Mouse (Mus musculus) olfactory bulb, adult 2 months (tissue): ENCODE results near the gene Hoxd12. TPM values are rescaled to one million over a fixed set of nuclear protein-coding genes. Genes with fewer than 3 reads are reported as not detected.
A peak's percentile ranks its signal among the peaks of the same experiment; 100 is the strongest.

Experiments
- H3K27ac ChIP-seq: fragments of 200-500 bp; 2 replicates; pipeline ENCODE4 v1.5.1; 2012; ENCODE audit warnings: low read depth, low read length; ENCODE audit not compliant: insufficient read depth
- H3K4me1 ChIP-seq: fragments of 200-500 bp; 2 replicates; pipeline ENCODE4 v1.6.1; 2012; ENCODE audit warnings: low read length; ENCODE audit not compliant: control insufficient read depth, insufficient read depth
- H3K4me3 ChIP-seq: fragments of 200-500 bp; 2 replicates; pipeline ENCODE4 v1.5.1; 2012; ENCODE audit warnings: mild to moderate bottlenecking, low read depth, low read length, moderate library complexity; ENCODE audit not compliant: insufficient read depth
- CTCF ChIP-seq: fragments of 200-500 bp; IDR thresholded peaks from 2 replicates; pipeline ENCODE4 v1.5.1; 2012; ENCODE audit warnings: low read depth, mild to moderate bottlenecking, low read length, moderate library complexity; ENCODE audit not compliant: insufficient read depth
- POLR2A ChIP-seq: fragments of 200-500 bp; IDR thresholded peaks from 2 replicates; pipeline ENCODE4 v1.6.1; 2012; ENCODE audit warnings: mild to moderate bottlenecking, low read depth, low read length, moderate library complexity; ENCODE audit not compliant: insufficient read depth
- WGBS: fragments of 180-500 bp; shearing (Covaris S2); methylation state at CpG from one replicate; pipeline ENCODE4 v1.1.7; 2018; 5-methylcytosine and 5-hydroxymethylcytosine counted together
- polyA plus RNA-seq: library from polyadenylated mRNA; stranded (reverse); fragments of >200 nt; gene quantifications from 2 replicates; pipeline ENCODE4 v1.2.4, GENCODE M21; 2012; ENCODE audit warnings: low replicate concordance; ENCODE audit not compliant: missing spikeins, insufficient read depth, insufficient read length

Gene Hoxd12
- polyA plus RNA-seq, 1 experiment, result not detected

GRCm38 (mm10) chr2:74660421-74661375, 14.1 kb upstream of the Hoxd12 start:
- WGBS, result 3% methylated on average over 30 of the region's 30 CpGs
- 0 out of 2 replicates have a peak, but pooled peaks cover 3% of the 10 kb centered on the region for H3K4me1 ChIP-seq
- TF ChIP-seq POLR2A, result no peak
- TF ChIP-seq CTCF, result no peak
- no peak overlapping the region for H3K4me3 ChIP-seq
- no peak overlapping the region for H3K27ac ChIP-seq

GRCm38 (mm10) chr2:74661685-74662084, 13.1 kb upstream of the Hoxd12 start:
- WGBS, result 1% methylated on average over 14 of the region's 14 CpGs
- TF ChIP-seq POLR2A (no peak), CTCF (peak; percentile 66)
- Histone ChIP-seq H3K4me3 (no peak overlapping the region), H3K4me1 (no peaks in the 10 kb centered on the region), H3K27ac (no peak overlapping the region)

- peak; percentile 83 for TF ChIP-seq CTCF
- TF ChIP-seq POLR2A, result no peak
- 5% methylated on average over 18 of the region's 18 CpGs for WGBS
Measured at GRCm38 (mm10) chr2:74663291-74663925, 11.4 kb upstream of the Hoxd12 start.

GRCm38 (mm10) chr2:74666411-74666810, 8.4 kb upstream of the Hoxd12 start:
- no peak overlapping the region for H3K27ac ChIP-seq
- TF ChIP-seq CTCF (no peak), POLR2A (no peak)
- no peaks in the 10 kb centered on the region for H3K4me1 ChIP-seq
- WGBS, result 4% methylated on average over 7 of the region's 7 CpGs
- H3K4me3 ChIP-seq, result no peak overlapping the region

More at GRCm38 (mm10) chr2:74663291-74663925, 11.4 kb upstream of the Hoxd12 start:
- no peak overlapping the region for H3K27ac ChIP-seq
- H3K4me3 ChIP-seq, result no peak overlapping the region
- no peaks in the 10 kb centered on the region for H3K4me1 ChIP-seq

GRCm38 (mm10) chr2:74667191-74667841, 7.5 kb upstream of the Hoxd12 start:
- WGBS, result 4% methylated on average over 36 of the region's 36 CpGs
- no peaks in the 10 kb centered on the region for H3K4me1 ChIP-seq
- no peak overlapping the region for H3K4me3 ChIP-seq
- H3K27ac ChIP-seq, result no peak overlapping the region
- TF ChIP-seq POLR2A, result no peak
- TF ChIP-seq CTCF, result no peak

GRCm38 (mm10) chr2:74667842-74668357, 6.9 kb upstream of the Hoxd12 start, which contains the start of gene Hoxd13:
TSS of gene Hoxd13 (plus strand) at chr2:74668310.
- no peak for TF ChIP-seq POLR2A
- no peak for TF ChIP-seq CTCF
- 2% methylated on average over 39 of the region's 51 CpGs for WGBS
- Histone ChIP-seq H3K27ac (no peak within 1 kb of the TSS), H3K4me1 (peaks cover 4% of the 10 kb centered on the region), H3K4me3 (no peak within 1 kb of the TSS; the same call in 1 of the 2 replicates)

GRCm38 (mm10) chr2:74668370-74669229, 6.2 kb upstream of the Hoxd12 start:
- WGBS, result 1% methylated on average over 74 of the region's 74 CpGs
- peaks cover 5% of the 10 kb centered on the region for H3K4me1 ChIP-seq
- no peak for TF ChIP-seq CTCF
- TF ChIP-seq POLR2A, result no peak
- no peak overlapping the region; the same call in 1 of the 2 replicates for H3K4me3 ChIP-seq
- H3K27ac ChIP-seq, result no peak overlapping the region

GRCm38 (mm10) chr2:74669230-74669578, 5.6 kb upstream of the Hoxd12 start:
- H3K4me3 ChIP-seq, result no peak overlapping the region
- H3K27ac ChIP-seq, result no peak overlapping the region
- H3K4me1 ChIP-seq, result peaks cover 5% of the 10 kb centered on the region
- TF ChIP-seq CTCF (no peak), POLR2A (no peak)
- WGBS, result 1% methylated on average over 3 of the region's 3 CpGs
